Mouse (Mus musculus): ENCODE results near the gene Fgfr2.

The Fgfr2 gene

DNA sequence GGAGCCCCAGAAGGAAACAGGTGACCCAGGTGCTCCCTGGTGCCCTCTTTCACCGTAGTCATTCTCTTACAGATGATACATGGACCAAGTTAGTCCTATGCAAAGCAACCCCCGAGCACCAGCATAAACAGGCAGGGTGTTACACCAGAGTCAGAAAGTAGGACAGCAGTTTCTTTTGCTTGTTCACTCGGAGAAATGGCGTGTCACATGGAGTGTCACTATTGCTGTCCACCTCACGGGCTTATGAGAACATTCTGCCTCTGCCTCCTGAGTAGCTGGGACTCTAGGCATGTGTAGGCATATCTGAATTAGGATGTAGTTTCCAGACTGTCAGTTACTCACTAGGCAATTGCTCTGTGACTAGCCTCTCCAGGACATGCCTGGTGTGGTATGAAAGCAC is 1109.2 kb downstream of the Fgfr2 start:
- no peak for DNase-seq (ENCODE audit: low read depth, low spot score)

DNA sequence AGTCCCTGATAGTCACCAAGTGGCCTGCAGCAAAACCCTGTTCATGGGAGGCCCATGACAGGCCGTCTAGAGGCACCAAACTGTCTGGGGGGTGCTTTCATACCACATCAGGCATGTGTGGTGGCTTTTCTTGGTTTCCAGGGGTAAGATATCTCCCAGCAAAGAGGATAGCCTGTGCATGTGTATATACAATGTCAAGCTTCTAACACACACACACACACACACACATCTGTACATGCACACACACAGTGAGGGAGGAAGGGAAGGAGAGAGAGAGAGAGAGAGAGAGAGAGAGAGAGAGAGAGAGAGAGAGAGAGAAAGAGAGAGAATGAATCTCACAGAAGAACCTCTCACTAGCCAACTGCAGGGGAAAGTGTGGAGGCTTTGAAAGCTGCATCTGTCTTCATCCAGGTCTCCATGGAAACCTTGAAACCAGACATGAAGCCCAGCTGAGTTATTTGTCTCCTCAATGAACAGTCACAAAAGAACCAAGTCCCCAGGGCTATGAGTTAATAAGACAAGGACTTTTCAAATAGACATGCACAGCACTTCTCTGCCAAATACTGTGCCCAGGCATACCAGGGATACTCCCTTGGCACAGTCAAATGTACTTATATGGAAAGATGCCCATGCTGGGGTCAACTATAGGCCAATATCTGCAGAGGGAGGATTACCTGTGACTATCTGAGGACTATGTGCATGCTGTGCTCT is 1110.0 kb downstream of the Fgfr2 start:
- DNase-seq (ENCODE audit: low read depth, low spot score), result no peak

DNA sequence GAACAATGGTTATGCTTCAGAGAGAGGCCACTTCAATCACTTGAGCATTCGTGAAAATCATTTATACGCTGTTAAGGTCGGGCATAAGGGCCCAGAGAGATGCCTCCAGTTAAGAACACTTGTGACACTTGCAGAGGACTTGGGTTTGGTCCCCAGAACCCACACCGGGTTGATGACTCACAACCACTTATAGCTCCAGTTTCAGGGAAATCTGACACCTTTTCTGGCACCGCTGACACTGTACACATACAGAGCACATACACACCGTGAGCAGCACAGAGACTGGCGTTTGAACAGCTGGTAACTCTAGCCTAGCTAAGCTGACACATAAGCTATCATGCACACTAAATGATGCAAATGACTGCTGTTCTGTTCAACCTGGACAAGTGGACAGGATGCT is 1114.1 kb downstream of the Fgfr2 start:
- no peak for DNase-seq (ENCODE audit: low read depth, low spot score)

DNA sequence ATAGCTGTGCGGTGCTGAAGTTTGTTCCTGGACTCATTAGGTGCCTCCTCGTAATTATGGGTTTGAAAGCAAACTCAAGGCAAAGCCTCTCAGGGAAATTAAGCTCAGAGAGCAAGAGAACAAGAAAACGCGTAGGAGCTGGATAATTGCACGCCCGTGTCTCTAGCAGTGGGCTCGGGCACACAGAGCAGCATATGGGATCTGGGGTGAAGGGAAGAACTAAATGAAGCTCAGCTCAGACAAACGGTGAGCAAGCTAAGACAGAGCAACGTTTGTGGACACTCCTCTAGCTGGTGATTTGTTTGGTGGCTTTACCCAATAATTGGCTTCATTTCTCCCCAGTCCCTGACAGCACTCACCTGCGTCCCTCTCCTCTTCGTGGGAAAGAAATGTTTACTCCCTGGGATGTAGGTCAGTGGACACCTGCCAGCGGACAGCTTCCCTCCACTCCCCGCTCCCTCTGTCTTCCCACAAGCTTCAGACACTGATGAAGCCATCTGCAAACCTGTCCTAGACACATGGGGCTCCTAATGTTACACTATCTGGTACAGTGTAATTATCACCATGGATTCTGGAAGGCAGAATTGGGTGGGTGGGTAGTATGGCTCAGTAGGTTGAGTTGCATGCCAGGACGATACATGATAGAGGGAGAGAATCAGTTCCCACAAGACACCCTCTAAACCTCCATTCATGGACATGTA is 1117.0 kb downstream of the Fgfr2 start:
- DNase-seq (ENCODE audit: low read depth, low spot score), result no peak

DNA sequence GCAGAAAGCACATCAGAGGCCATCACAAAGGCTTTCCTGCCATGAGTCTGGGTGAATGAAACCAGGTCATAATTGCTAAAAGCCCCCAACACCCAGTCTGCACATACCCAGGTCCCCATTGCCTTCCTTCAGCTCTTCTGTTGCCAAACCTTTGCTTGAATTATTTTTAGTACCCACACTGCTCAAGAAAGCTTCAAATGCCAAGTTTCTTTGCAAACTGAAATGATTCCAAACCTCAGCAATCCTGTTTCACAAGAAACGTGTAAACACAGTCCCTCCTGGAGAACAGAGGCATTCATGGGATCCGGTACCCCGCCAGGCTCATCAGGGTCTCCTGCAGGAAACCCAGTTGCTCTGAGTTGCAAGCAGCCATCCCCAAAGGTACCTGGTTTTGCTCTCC is 1130.3 kb downstream of the Fgfr2 start:
- DNase-seq (ENCODE audit: low read depth, low spot score), result no peak

DNA sequence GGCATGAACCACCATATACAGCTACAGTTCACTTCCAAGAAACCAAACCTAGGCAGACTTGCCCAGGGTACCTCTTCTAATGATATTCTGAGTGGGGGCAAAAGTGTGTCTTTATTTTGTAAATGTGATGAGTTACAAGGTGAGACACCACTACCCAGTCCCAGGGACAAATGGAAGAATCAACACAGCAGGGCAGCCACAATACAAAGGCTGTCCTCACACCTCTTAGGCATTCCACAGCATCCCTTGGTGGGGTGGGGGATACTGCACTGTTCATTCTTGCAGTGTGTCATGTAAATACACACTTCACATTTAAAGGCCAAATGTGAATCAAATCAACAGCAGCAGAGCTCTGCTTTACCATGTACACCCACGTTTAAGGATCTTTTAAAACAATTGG is 1130.9 kb downstream of the Fgfr2 start:
- peak; percentile 63 for DNase-seq (ENCODE audit: low read depth, low spot score)

DNA sequence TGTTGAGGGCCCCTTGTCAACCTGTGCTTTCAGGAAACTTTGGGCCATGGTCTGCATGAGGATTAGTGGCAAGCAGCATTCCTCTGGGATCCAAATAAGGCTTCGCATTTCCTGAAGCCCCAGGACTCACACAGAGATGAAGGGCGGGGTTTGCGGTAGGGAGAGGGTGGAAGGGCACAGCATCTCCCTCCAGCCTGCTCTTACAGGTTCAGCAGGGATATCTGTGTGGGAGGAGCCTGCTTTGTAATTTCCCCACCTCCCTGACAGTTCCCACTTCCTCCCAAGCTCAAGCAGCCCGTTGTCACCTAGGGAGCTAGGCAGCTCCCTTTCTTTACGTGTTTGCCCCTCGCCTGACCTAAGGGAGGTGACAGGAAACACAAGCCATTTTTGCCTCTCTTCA is 1134.1 kb downstream of the Fgfr2 start:
- DNase-seq (ENCODE audit: low read depth, low spot score), result peak; percentile 85

DNA sequence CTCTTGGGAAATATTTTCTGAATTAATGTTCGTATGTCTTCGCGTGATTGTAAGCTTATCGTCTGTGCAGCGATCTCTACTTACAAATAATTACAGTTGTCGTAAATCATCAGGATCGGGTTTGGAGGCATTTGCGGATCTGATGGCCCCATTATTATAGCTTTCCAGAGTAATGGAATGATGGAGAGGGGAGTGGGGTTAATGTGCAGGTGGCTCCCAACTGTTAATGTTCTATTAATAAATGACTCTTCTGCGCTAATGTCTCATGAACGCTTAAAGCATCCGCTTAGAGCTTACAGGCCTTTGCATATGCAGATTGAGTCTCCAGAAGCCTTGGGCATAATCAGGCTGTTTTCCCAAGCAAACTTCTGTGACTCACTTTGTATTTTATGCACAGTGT is 1144.5 kb downstream of the Fgfr2 start:
- no peak for DNase-seq (ENCODE audit: low read depth, low spot score)

DNA sequence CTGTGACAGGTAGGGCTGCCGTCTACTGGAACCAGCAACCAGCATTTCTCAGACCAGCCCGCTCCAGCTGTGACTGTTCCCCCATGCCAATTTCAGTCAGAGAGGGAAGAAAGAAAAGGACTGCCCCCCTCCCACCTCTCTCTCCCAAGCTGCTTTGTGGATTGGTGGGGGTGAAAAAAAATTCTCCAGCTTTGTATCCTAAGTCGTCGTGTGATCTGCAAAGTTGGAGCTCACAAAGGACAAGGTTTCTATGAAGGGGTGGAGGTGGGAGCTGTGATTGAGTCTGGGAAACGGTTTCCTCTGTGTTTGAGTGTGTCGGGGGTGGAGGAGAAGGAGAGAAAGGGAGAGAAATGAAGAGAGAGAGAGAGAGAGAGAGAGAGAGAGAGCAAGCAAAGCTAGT is 1147.3 kb downstream of the Fgfr2 start:
- no peak for DNase-seq (ENCODE audit: low read depth, low spot score)

DNA sequence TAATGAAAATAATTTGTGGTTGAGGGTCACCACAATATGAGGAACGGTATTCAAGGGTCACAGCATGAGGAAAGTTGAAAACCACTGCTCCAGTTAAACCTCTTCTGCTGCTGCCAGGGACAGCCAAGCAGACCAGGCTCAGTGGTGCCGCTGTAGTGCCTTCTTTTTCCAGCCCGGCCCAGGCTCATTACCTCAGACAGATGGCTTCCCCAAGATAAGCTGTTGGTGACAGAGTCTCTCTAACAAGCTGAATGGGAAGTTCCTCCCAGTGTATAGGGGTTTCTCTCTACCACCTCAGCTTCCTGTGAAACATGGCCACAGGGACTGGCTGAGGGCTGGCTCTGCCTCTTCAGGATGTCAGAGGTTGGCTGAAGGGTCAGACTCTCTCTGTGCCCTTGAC is 1152.9 kb downstream of the Fgfr2 start:
- DNase-seq (ENCODE audit: low read depth, low spot score), result no peak

DNA sequence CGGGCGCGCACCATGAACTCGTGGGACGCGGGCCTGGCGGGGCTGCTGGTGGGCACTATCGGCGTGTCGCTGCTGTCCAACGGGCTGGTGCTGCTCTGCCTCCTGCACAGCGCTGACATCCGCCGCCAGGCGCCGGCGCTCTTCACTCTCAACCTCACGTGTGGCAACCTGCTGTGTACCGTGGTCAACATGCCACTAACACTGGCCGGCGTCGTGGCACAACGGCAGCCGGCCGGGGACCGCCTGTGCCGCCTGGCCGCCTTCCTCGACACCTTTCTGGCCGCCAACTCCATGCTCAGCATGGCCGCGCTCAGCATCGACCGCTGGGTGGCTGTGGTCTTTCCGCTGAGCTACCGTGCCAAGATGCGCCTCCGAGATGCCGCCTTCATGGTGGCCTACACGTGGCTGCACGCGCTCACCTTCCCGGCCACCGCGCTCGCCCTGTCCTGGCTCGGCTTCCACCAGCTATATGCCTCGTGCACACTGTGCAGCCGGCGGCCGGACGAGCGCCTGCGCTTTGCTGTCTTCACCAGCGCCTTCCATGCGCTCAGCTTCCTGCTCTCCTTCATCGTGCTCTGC is 1156.1 kb downstream of the Fgfr2 start:
- DNase-seq (ENCODE audit: low read depth, low spot score), result peak; percentile 67

DNA sequence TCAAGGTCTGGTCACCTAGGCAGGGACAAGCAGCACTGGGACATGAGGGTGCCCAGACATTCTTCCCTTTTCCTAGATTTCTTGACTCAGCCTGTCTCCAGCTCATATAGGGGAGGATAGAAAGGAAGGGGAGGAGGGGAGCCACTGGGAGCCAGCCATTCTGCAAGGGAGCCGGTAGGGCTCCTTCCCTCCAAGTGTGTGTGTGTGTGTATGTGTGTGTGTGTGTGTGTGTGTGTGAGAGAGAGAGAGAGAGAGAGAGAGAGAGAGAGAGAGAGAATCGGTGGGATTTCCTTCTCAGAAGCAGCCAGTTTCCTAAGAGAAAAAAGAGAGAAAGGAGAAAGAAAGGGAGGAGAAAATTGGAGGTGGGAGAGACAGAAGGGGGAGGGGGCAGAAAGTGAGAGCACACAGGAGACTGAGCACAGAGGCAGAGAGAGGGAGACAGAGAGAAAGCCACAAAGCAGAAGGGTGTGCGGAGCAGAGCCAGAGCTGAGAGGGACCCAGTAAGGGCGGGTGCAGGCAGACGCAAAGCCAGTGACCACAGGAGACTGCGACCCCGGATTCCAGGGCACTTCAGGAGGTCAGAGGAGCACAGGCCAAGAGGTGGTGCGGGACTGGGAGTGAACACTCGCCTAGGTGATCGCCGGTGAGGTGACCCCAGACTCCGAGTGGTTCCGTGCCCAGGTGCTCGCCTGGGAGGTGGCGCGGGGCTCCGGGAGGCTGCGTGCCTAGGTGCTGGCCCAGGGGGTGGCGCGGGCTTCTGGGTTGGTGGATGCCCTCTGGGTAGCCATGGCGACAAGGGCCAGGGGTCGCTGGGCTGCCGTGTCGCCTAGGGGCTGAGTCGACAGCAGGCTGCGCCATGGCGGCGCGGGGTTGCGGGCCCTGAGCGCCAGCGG is 1156.9 kb downstream of the Fgfr2 start, which contains the start of gene Gpr26:
Gpr26 (plus strand) TSS at position 438 of the 893 bp plus-strand sequence.
- DNase-seq (ENCODE audit: low read depth, low spot score), result no peak

DNA sequence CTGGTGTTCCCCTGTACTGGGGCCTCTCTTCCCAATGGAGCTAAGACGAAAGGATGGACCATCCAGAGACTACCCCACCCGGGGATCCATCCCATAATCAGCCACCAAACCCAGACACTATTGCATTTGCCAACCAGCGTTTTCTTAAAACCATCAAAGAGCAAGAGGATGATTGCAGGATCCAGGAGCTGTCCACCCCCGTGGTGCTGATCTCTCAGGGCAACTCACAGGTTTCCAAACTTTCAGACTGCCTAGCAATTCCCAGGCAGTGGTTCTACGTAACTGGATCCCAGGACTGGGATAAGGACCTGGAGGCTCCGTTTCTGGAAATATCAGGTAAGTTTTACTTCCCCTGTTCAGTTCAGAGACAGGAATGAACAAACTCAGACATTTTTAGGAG is 1162.6 kb downstream of the Fgfr2 start:
- peak; percentile 55 for DNase-seq (ENCODE audit: low read depth, low spot score)

DNA sequence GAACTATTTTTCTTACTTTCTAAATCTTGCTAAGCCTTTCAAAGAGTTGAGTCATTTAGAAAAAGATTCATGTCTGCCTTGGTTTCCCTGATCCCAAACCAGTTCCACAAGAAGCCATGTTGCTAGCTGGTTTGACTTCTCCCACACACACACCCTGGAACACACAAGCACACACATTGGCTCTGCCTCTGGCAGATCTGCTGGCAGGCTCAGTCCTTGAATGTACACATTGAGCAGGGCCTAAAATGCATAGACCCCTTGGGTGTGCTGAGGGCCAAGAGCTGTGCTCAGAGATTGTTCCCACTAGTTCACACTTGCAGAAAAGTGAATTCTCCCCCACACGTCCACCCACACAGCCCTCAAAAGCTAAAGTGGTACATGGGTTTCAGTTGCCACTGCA is 1164.4 kb downstream of the Fgfr2 start:
- DNase-seq (ENCODE audit: low read depth, low spot score), result no peak

DNA sequence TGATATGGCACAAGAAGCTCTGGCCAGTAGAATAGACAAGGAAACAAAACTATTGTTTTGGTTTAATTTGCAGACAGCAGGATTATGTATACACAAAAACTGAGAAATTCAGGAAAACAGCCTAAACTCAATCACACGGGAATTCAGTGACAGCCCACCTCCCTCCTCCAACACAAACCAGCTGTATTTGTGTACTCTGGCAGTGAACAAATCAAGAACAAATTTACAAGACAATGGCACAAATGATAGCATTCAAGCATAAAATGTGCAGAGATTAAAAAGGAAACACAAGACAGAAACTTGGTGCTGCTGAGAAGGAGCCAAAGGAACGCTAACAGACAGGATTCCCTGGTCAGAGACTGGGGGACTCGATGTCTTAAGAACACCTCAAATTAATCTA is 1169.7 kb downstream of the Fgfr2 start:
- DNase-seq (ENCODE audit: low read depth, low spot score), result no peak

DNA sequence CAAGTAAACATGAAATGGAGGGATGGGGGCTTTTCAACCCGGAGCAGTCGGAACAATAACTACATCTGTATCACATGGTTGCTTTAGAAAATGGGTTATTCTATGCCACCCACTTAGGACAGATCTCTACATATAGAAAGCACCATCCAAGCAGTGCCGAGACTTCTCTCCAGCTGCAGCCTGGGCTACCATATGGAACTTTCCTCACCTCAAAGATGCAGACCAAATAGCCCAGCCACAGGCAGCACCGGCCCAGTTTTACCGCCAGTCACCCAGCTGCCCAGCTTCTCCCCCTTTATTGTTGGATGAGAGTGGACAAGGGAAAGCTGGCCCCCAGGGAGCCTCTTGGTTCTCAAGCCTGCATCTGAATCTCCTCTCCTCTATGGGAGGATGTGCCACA is 1172.0 kb downstream of the Fgfr2 start:
- DNase-seq (ENCODE audit: low read depth, low spot score), result no peak

DNA sequence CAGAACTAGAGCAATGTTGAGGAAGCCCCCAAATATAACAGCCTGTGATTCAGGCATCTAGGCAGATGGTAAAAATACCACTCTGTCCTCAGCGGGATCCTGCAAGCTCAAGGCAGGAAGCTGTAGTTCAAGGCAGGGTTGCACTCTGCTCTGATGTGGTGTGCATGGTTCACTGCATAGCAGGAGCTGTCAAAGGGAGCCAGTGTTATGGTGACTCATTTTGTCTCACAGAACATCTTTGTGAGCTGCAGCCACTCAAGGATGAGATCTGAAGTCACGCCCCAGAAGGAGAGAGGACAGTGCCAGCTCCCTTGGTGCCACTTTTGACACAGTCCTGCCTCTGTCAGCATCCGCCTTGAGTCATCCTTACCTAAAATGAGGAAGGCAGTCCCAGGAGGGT is 1185.5 kb downstream of the Fgfr2 start:
- no peak for DNase-seq (ENCODE audit: low read depth, low spot score)

DNA sequence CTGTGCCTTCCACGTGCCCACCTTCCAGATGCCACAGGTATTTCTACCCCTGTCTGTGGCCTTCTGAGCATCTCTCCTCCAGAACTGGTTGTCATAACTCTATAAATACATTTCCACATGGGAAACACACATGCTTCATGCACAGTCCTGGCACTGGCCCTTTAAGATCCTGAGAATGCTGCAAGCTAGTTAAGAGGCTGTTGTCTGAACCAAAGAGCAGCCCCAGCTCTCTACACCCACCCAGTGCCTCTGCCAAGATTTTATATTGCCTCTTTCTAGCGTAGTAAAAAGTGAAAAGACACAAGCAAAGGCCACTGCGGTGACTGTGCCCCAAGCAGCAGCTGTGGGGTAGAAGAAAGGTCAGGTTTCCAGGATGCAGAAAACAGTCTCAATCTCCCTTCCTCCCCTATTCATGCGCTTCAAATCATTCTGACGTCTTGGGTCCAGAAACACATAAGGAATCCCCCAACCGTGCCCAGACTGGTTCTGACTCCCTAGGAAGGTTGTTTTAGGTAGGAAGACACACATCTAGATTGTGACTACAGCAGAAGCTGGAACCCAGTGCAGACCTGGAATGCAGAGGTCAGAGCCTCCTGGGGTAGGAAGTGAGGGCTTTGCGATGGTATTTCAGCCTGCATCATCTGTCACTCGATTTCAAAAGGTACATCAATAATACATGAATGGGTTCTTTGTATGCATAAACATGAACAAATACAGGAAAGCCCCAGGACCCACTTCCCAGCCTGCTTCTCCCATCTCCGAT is 1195.7 kb downstream of the Fgfr2 start:
- no peak for DNase-seq (ENCODE audit: low read depth, low spot score)

DNA sequence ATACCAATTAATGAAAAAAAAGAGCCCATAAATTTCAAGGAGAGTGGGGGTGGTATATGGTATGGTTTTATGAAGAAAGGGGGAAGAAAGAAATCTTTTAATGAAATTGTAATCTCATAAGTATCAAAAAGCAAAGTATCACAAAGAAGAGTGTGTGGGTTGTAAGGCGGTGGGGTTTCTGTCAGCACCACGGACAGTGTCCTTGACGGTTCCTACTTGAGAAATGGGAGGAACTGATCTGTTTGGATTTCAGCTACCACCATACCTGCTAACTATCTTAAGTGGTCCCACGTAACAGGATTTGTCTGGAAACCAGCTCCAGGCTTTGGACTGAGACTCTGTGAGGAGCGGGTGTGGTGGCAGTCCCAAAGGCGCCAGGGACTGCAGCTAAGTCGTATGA is 1205.8 kb downstream of the Fgfr2 start:
- peak; percentile 43 for DNase-seq (ENCODE audit: low read depth, low spot score)

DNA sequence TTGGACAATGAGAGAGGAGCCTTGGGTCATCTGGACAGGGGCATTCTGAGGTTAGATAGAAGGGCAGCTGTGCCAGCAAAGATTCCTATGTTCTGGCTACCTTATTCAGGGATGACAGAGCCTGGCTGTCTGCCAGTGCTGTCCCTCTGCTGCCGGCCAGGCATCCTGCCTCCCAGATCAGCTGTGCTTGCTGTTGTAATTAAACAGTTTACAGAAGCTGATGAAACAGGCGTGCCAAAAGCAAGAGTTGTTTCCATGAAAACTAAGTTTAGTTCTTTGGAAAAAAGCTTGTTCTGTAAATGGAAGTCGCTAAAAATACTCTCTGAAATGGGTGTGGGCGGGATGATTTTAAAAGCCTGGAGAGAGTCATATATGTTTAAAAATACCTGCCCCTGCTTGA is 1213.5 kb downstream of the Fgfr2 start:
- no peak for DNase-seq (ENCODE audit: low read depth, low spot score)

DNA sequence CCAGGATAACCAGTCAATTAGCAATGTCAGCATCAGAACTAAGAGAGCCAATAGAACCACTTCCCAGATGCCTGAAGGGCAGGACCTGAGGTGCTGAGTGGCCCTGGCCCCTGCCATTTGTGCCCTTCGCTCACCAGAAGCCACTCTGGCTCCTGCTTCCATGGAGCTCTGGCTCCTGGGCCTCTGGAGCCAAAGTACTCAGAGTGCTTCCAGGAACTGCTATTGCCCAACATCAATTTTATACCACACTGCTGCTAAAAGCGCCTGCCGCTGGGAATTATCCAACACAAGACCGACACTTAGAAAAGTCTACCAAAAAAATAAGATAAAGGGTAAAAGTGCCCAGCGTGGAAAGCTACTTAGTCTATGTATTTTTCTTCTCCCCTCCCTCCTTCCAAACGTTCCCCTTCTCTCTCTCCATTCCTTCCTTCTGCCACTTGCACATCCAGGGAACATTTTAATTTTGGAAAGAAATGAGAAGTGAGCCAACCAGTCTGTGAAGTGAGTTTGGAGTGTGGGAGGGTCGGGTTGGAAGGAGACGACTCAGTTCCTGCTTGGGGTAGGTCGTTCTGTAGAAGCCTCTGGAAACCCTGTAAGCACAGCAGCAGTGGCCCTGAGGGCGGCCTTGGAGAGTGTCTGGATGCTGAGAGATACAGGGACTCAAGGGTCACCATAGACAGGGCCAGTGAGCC is 1216.5 kb downstream of the Fgfr2 start:
- DNase-seq (ENCODE audit: low read depth, low spot score), result no peak

All from ZHBTc4 (cell line).